15 mouse cellular contexts compared by ENCODE assay signal in the genomic region with DNA sequence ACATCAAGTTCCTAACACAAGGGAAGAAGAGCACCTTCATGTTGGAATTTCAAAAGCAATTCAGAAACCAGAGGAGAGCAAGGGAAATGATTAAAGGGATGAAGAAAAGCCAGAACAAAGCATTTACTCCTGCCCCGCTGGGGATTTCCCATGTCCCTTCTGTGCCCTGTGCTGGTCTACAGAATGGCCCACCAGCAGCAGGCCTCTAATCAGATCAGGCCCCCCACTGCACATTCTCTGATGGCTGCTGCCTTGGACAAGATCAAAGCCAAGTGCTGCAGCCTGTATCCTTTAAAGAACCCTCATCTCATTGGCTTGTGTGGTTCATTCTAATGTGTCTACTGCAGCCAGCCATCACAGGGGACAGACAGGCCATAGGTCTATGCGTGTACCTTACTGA.
"Had no signal": no experiment of that assay in that cellular context is flagged by ENCODE, and none has a peak within 500 bp of the region (broad histone marks: within the 10 kb centered on the region; RNA-seq: fewer than 3 reads in every experiment).

No protein-coding gene starts in this region.

- H3K4me3 ChIP-seq: liver, embryonic 12.5 days; midbrain, embryonic 12.5 days; myocyte; neural tube, embryonic 12.5 days; stomach, embryonic 15.5 days had no signal

- DNase-seq: lung, adult 18-20 months; lung, embryonic 14.5 days; lung, postnatal 10 days; lung, postnatal 4 days; right cerebral cortex, postnatal 14 days; thymus, adult 18-20 months; thymus, postnatal 14 days; thymus, postnatal 36 days had no signal

- ATAC-seq: liver, embryonic 12.5 days had no signal

- H3K36me3 ChIP-seq: liver, embryonic 12.5 days; midbrain, embryonic 12.5 days; neural tube, embryonic 12.5 days; stomach, embryonic 15.5 days had no signal

- H3K4me2 ChIP-seq: liver, embryonic 12.5 days; lung, embryonic 14.5 days; midbrain, embryonic 12.5 days; neural tube, embryonic 12.5 days; stomach, embryonic 15.5 days had no signal

- H3K9me3 ChIP-seq: liver, embryonic 12.5 days; midbrain, embryonic 12.5 days; neural tube, embryonic 12.5 days; stomach, embryonic 15.5 days had no signal

- H3K4me1 ChIP-seq: liver, embryonic 12.5 days; midbrain, embryonic 12.5 days; neural tube, embryonic 12.5 days; stomach, embryonic 15.5 days had no signal

- H3K9ac ChIP-seq: liver, embryonic 12.5 days; liver, embryonic 14.5 days; lung, embryonic 14.5 days; midbrain, embryonic 12.5 days; neural tube, embryonic 12.5 days; stomach, embryonic 15.5 days had no signal

- H3K27me3 ChIP-seq: liver, embryonic 12.5 days; midbrain, embryonic 12.5 days; neural tube, embryonic 12.5 days; stomach, embryonic 15.5 days had no signal

- H3K27ac ChIP-seq: liver, embryonic 12.5 days; liver, embryonic 14.5 days; midbrain, embryonic 12.5 days; neural tube, embryonic 12.5 days; stomach, embryonic 15.5 days; stomach, postnatal 0 days had no signal
